Mouse (Mus musculus) megakaryocyte, embryonic 14.5 days (primary cell): ENCODE measurements at regions not wholly inside any gene's neighbourhood (a gene's known extent, or its start where the extent isn't known, plus 50 kb on each side); places are given as distances from the start of the nearest gene placed in this dataset.

ENCODE experiments used
- FLI1 ChIP-seq: IDR thresholded peaks from 2 replicates; pipeline ENCODE4 v1.6.1; 2012; ENCODE audit warnings: low read length, inconsistent platforms, mixed read lengths
- GATA1 ChIP-seq: IDR thresholded peaks from 3 replicates; pipeline ENCODE4 v1.6.1; 2012; ENCODE audit warnings: mixed read lengths, low read length, inconsistent platforms, borderline replicate concordance

GRCm38 (mm10) chr9:52495483-52496270, 183.9 kb downstream of the AI593442 start:
- TF ChIP-seq GATA1 (no peak), FLI1 (no peak)
